Comparison of ENCODE assay signal across 10 mouse cellular contexts in genomic region chr9:57834629-57835417, GRCm38 (mm10). TPM values are rescaled to one million over a fixed set of nuclear protein-coding genes. Genes with fewer than 3 reads are reported as not detected.
A peak's percentile ranks its signal among the peaks of the same experiment; 100 is the strongest.
DNase-seq lines count a peak whose midpoint lies in the region; ATAC-seq and TF ChIP-seq lines count a peak whose summit lies in the region.
"Had no signal": no experiment of that assay in that cellular context is flagged by ENCODE, and none has a peak within 500 bp of the region (broad histone marks: within the 10 kb centered on the region; RNA-seq: fewer than 3 reads in every experiment).

No protein-coding gene starts in this region.

- peak overlapping the region; percentile 94 for H3K9ac ChIP-seq in liver, embryonic 12.5 days
- H3K9ac ChIP-seq in stomach, embryonic 16.5 days (ENCODE audit: low read length), result no peak overlapping the region

- TF ChIP-seq CTCF in spleen, adult 2 months (IDR thresholded peaks at IDR 0.05; ENCODE audit: extremely low read depth, insufficient read depth, insufficient read length, insufficient replicate concordance), result no peak

- no peaks in the 10 kb centered on the region for H3K27me3 ChIP-seq in spleen, adult 2 months (ENCODE audit: control insufficient read depth, insufficient read depth, low read length)
- peaks cover 15% of the 10 kb centered on the region for H3K27me3 ChIP-seq in forebrain, embryonic 10.5 days (ENCODE audit: poor library complexity, severe bottlenecking)
- H3K27me3 ChIP-seq in liver, embryonic 12.5 days (replicated peaks), result no peaks in the 10 kb centered on the region
- peaks cover 10% of the 10 kb centered on the region for H3K27me3 ChIP-seq in stomach, embryonic 16.5 days (ENCODE audit: control insufficient read depth, insufficient read depth, low read length)

- WGBS in spleen, adult 2 months, result 58% methylated on average over 11 of the region's 11 CpGs
- 12% methylated on average over 11 of the region's 11 CpGs for WGBS in forebrain, embryonic 10.5 days
- WGBS in liver, embryonic 12.5 days (ENCODE audit: insufficient replicate concordance), result 64% methylated on average over 11 of the region's 11 CpGs
- 33% methylated on average over 11 of the region's 11 CpGs for WGBS in stomach, embryonic 16.5 days

- peak overlapping the region; percentile 75 for H3K4me2 ChIP-seq in liver, embryonic 12.5 days
- 0 out of 2 replicates have a peak overlapping the region, but pooled peaks have one; percentile 12 for H3K4me2 ChIP-seq in stomach, embryonic 16.5 days (ENCODE audit: low read depth, low read length)

- H3K4me1 ChIP-seq in spleen, adult 2 months (ENCODE audit: control insufficient read depth, insufficient read depth, insufficient read length), result peaks cover 28% of the 10 kb centered on the region; the same call in 1 of the 2 replicates
- H3K4me1 ChIP-seq in forebrain, embryonic 10.5 days, result peaks cover 67% of the 10 kb centered on the region
- peaks cover 78% of the 10 kb centered on the region for H3K4me1 ChIP-seq in liver, embryonic 12.5 days
- H3K4me1 ChIP-seq in stomach, embryonic 16.5 days (ENCODE audit: control insufficient read depth, insufficient read depth, low read length), result peaks cover 27% of the 10 kb centered on the region

- peak overlapping the region; percentile 12; the same call in 1 of the 2 replicates for H3K27ac ChIP-seq in spleen, adult 2 months (ENCODE audit: insufficient read depth, low read length)
- H3K27ac ChIP-seq in forebrain, embryonic 10.5 days, result no peak overlapping the region; the same call in 1 of the 2 replicates
- H3K27ac ChIP-seq in liver, embryonic 12.5 days, result no peak overlapping the region
- H3K27ac ChIP-seq in stomach, embryonic 16.5 days (ENCODE audit: low read length), result no peak overlapping the region

- no peak for TF ChIP-seq POLR2A in spleen, adult 2 months (IDR thresholded peaks at IDR 0.05; ENCODE audit: low read depth, low read length)

- H3K36me3 ChIP-seq in spleen, adult 2 months (ENCODE audit: control insufficient read depth, insufficient read depth, low read length), result peaks cover 5% of the 10 kb centered on the region; the same call in 1 of the 2 replicates
- H3K36me3 ChIP-seq in forebrain, embryonic 10.5 days (replicated peaks), result peaks cover 19% of the 10 kb centered on the region
- H3K36me3 ChIP-seq in liver, embryonic 12.5 days, result peaks cover 13% of the 10 kb centered on the region
- H3K36me3 ChIP-seq in stomach, embryonic 16.5 days (ENCODE audit: control insufficient read depth, insufficient read depth, low read length), result no peaks in the 10 kb centered on the region

- no peaks in the 10 kb centered on the region for H3K9me3 ChIP-seq in forebrain, embryonic 10.5 days
- H3K9me3 ChIP-seq in liver, embryonic 12.5 days (replicated peaks), result no peaks in the 10 kb centered on the region
- no peaks in the 10 kb centered on the region for H3K9me3 ChIP-seq in stomach, embryonic 16.5 days (replicated peaks; ENCODE audit: control insufficient read depth, low read length)

- ATAC-seq in liver, embryonic 12.5 days, result no peak
- ATAC-seq in stomach, embryonic 16.5 days (ENCODE audit: insufficient read depth, low FRiP score), result no peak

- H3K4me3 ChIP-seq in spleen, adult 2 months (ENCODE audit: extremely low read depth, insufficient read depth, insufficient read length), result peak overlapping the region; percentile 44; the same call in 1 of the 2 replicates
- H3K4me3 ChIP-seq in forebrain, embryonic 10.5 days, result peak overlapping the region; percentile 81
- peak overlapping the region; percentile 92 for H3K4me3 ChIP-seq in liver, embryonic 12.5 days
- no peak overlapping the region for H3K4me3 ChIP-seq in stomach, embryonic 16.5 days (replicated peaks; ENCODE audit: low read length)

- intact Hi-C loops in left cerebral cortex, postnatal 14 days (cut with DNase I), result loop anchor here (5.0 kb wide), 1 partner anchor 77 kb away; the partner anchor contains the start of gene Ubl7

- no peak for DNase-seq in spleen, adult 2 months (ENCODE audit: low read depth in 1 of 2, low spot score in 2 of 2)
- DNase-seq in spleen, adult 12 weeks (ENCODE audit: low spot score), result no peak
- DNase-seq in forebrain, embryonic 10.5 days (ENCODE audit: extremely low spot score, low spot score), result no peak
- no peak for DNase-seq in left cerebral cortex, postnatal 14 days (ENCODE audit: low spot score in 2 of 2)
- DNase-seq in ovary, postnatal 14 days (ENCODE audit: low spot score), result no peak
- DNase-seq in cerebellum, adult 8-10 months, result no peak
- DNase-seq: adrenal gland, postnatal 25 days; gastrocnemius, adult 2 months had no signal

RNA-seq across cellular contexts. Expression of gene Arid3b, which starts 1.8 kb away (rescaled TPM):
- 35.2 and 38.6 TPM in 2 replicates for polyA plus RNA-seq in spleen, adult 2 months (2012; rRNA removed)
- polyA plus RNA-seq in forebrain, embryonic 10.5 days (2016; fragmentation: Nextera tagmentation; extraction: Ambion mirVana), result 41.0 and 41.7 TPM in 2 replicates
- 15.6 and 16.0 TPM in 2 replicates for polyA plus RNA-seq in liver, embryonic 12.5 days (2016; fragmentation: Nextera tagmentation; extraction: Ambion mirVana)
- 4.2 and 4.5 TPM in 2 replicates for polyA plus RNA-seq in stomach, embryonic 16.5 days (2015; fragmentation: Nextera tagmentation; extraction: Ambion mirVana)
- 10 to 100 TPM in 1 of 2 experiments, 1 to 10 TPM in 1; 9.6 to 10.7 TPM for total RNA-seq in left cerebral cortex, postnatal 14 days (2021)
